In genomic region chr2:106960237-106960636, GRCm38 (mm10) we compare ENCODE assay signal across 8 mouse cellular contexts. TPM values are rescaled to one million over a fixed set of nuclear protein-coding genes. Genes with fewer than 3 reads are reported as not detected.
DNase-seq lines count a peak whose midpoint lies in the region; ATAC-seq and TF ChIP-seq lines count a peak whose summit lies in the region.
"Had no signal": no experiment of that assay in that cellular context is flagged by ENCODE, and none has a peak within 500 bp of the region (broad histone marks: within the 10 kb centered on the region; RNA-seq: fewer than 3 reads in every experiment).

No protein-coding gene starts in this region.

- no peaks in the 10 kb centered on the region for H3K79me2 ChIP-seq in MEL (ENCODE audit: control insufficient read depth, insufficient read depth, low read length, poor library complexity)

- H3K4me3 ChIP-seq in kidney, adult 2 months (ENCODE audit: insufficient read depth, low read depth, low read length): no peak overlapping the region
- no peak overlapping the region for H3K4me3 ChIP-seq in kidney, embryonic 14.5 days (ENCODE audit: low read length)
- no peak overlapping the region for H3K4me3 ChIP-seq in MEL (ENCODE audit: control insufficient read depth in 1 of 2, insufficient read depth in 1 of 2, low read depth in 2 of 2, low read length in 2 of 2)
- H3K4me3 ChIP-seq: lung, embryonic 15.5 days had no signal

- H3K27me3 ChIP-seq in kidney, adult 2 months (replicated peaks; ENCODE audit: control insufficient read depth, insufficient read depth, low read length): no peaks in the 10 kb centered on the region
- H3K27me3 ChIP-seq in kidney, embryonic 14.5 days (ENCODE audit: control insufficient read depth, insufficient read depth, low read length): no peaks in the 10 kb centered on the region
- H3K27me3 ChIP-seq in MEL (ENCODE audit: control insufficient read depth in 1 of 2, insufficient read depth in 2 of 2, low read length in 2 of 2): no peaks in the 10 kb centered on the region
- H3K27me3 ChIP-seq: lung, embryonic 15.5 days had no signal

- peak; percentile 38 for TF ChIP-seq CTCF in kidney, adult 2 months (conservative IDR thresholded peaks at IDR 0.05; ENCODE audit: insufficient read depth, insufficient read length, low read depth, low read length)
- peak; percentile 27 to 66 (median 39); a peak in 5 of 6 replicates for TF ChIP-seq CTCF in MEL (IDR thresholded peaks at IDR 0.05 in 2 of 3, conservative IDR thresholded peaks at IDR 0.05 in 1 of 3; ENCODE audit: control insufficient read depth in 1 of 3, insufficient read depth in 1 of 3, low read depth in 2 of 3, low read length in 3 of 3, poor library complexity in 1 of 3, severe bottlenecking in 1 of 3)

- H3K36me3 ChIP-seq in kidney, adult 2 months (ENCODE audit: control insufficient read depth, insufficient read depth, low read length): peaks cover 4% of the 10 kb centered on the region
- H3K36me3 ChIP-seq in kidney, embryonic 14.5 days (ENCODE audit: control insufficient read depth, insufficient read depth, low read length): peaks cover 20% of the 10 kb centered on the region
- peaks cover 0 to 16% of the 10 kb centered on the region in 2 experiments; a peak in 2 of 4 replicates for H3K36me3 ChIP-seq in MEL (ENCODE audit: control insufficient read depth in 1 of 2, insufficient read depth in 2 of 2, low read length in 2 of 2)

- no peak for ATAC-seq in kidney, embryonic 14.5 days (ENCODE audit: low FRiP score, low TSS enrichment)

- TF ChIP-seq POLR2A in kidney, adult 2 months (IDR thresholded peaks at IDR 0.05; ENCODE audit: low read depth, low read length): no peak
- TF ChIP-seq POLR2A in MEL (IDR thresholded peaks at IDR 0.05; ENCODE audit: control insufficient read depth in 1 of 2, insufficient read depth in 1 of 2, low read depth in 1 of 2, low read length in 2 of 2, poor library complexity in 1 of 2): no peak

- H3K9me3 ChIP-seq in kidney, embryonic 14.5 days (ENCODE audit: control insufficient read depth, low read length): no peaks in the 10 kb centered on the region
- H3K9me3 ChIP-seq in MEL (replicated peaks; ENCODE audit: insufficient read depth, low read length): no peaks in the 10 kb centered on the region
- H3K9me3 ChIP-seq: lung, embryonic 15.5 days had no signal

- WGBS in kidney, adult 2 months: 51% methylated on average over 7 of the region's 7 CpGs
- WGBS in kidney, embryonic 14.5 days: 46% methylated on average over 7 of the region's 7 CpGs

- TF ChIP-seq RAD21 in MEL (IDR thresholded peaks at IDR 0.05; ENCODE audit: low read depth, low read length): peak; percentile 28

- H3K27ac ChIP-seq in kidney, adult 2 months (ENCODE audit: insufficient read depth, low read depth, low read length): no peak overlapping the region
- H3K27ac ChIP-seq in kidney, embryonic 14.5 days (ENCODE audit: low read depth, low read length): no peak overlapping the region
- H3K27ac ChIP-seq in MEL (ENCODE audit: control insufficient read depth, low read depth, low read length): no peak overlapping the region
- H3K27ac ChIP-seq: lung, embryonic 15.5 days had no signal

- H3K4me1 ChIP-seq in kidney, adult 2 months (ENCODE audit: control insufficient read depth, insufficient read depth, low read length): peaks cover 20% of the 10 kb centered on the region
- no peaks in the 10 kb centered on the region for H3K4me1 ChIP-seq in kidney, embryonic 14.5 days (ENCODE audit: control insufficient read depth, insufficient read depth, low read length)
- no peaks in the 10 kb centered on the region for H3K4me1 ChIP-seq in MEL (ENCODE audit: control insufficient read depth in 1 of 2, insufficient read depth in 2 of 2, low read length in 2 of 2)

- DNase-seq in kidney, adult 2 months: no peak
- peak; percentile 10 for DNase-seq in CD4-positive, CD25-positive, alpha-beta regulatory T cell, adult 2 months (ENCODE audit: low read depth, low spot score)
- DNase-seq in MEL (ENCODE audit: low read depth, low spot score): no peak
- peak; percentile 41 for DNase-seq in forelimb bud, embryonic 11.5 days (ENCODE audit: low read depth, low spot score)
- DNase-seq in thymus, postnatal 36 days: no peak
- no peak for DNase-seq in spleen, postnatal 4 days (ENCODE audit: low spot score in 2 of 2)

- H3K4me2 ChIP-seq in kidney, embryonic 14.5 days (replicated peaks; ENCODE audit: low read depth, low read length): no peak overlapping the region
- H3K4me2 ChIP-seq: lung, embryonic 15.5 days had no signal

- no peak overlapping the region for H3K9ac ChIP-seq in kidney, embryonic 14.5 days (ENCODE audit: low read depth, low read length)
- no peak overlapping the region for H3K9ac ChIP-seq in MEL (ENCODE audit: control insufficient read depth, low read depth, low read length, poor library complexity, severe bottlenecking)
- H3K9ac ChIP-seq: lung, embryonic 15.5 days had no signal

- no peak for TF ChIP-seq EP300 in MEL (IDR thresholded peaks at IDR 0.05; ENCODE audit: low read depth in 1 of 2, low read length in 2 of 2)

TF ChIP-seq in MEL, 35 proteins besides CTCF, POLR2A, EP300 and RAD21:
- peak; percentile 47 for TF ChIP-seq SMC3 (IDR thresholded peaks at IDR 0.05; ENCODE audit: low read depth, low read length)
- no peak for TF ChIP-seq RCOR1 (IDR thresholded peaks at IDR 0.05; ENCODE audit: low read depth, low read length)

RNA-seq across cellular contexts. Expression of gene Arl14ep, which starts 14.0 kb away (rescaled TPM):
- 5.7 and 6.7 TPM in 2 replicates for polyA plus RNA-seq in kidney, adult 2 months (2012; rRNA removed)
- polyA plus RNA-seq in kidney, embryonic 14.5 days (2014; fragmentation: Nextera tagmentation; extraction: Ambion mirVana): 41.6 and 53.4 TPM in 2 replicates
- 26.2 and 39.2 TPM in 2 replicates for total RNA-seq in MEL (2012; rRNA removed)
- polyA plus RNA-seq in MEL (2012; ENCODE audit: insufficient read depth in 1 of 2, insufficient read length in 2 of 2, low read depth in 1 of 2, low replicate concordance in 2 of 2, missing spikeins in 1 of 2): 100 to 1,000 TPM in 1 of 2 experiments, 10 to 100 TPM in 1; 33.1 to 105 TPM

Comparison
In these comparisons a context has a peak if more than half of its experiments do, and no peak if none do; other contexts are left out.
1. DNase-seq: peak in CD4-positive, CD25-positive, alpha-beta regulatory T cell, adult 2 months (single experiment) and forelimb bud, embryonic 11.5 days (single experiment); none in kidney, adult 2 months (single experiment), MEL (single experiment), thymus, postnatal 36 days (0 of 2) and spleen, postnatal 4 days (0 of 2).